Mouse (Mus musculus) midbrain, embryonic 12.5 days (tissue): ENCODE measurements at regions not wholly inside any gene's neighbourhood (a gene's known extent, or its start where the extent isn't known, plus 50 kb on each side); places are given as distances from the start of the nearest gene placed in this dataset.

Experiments
- ATAC-seq: fragments of 200-750 bp; cut with Nextera tagmentation; 2 replicates; pipeline ENCODE4 v1.8.0; 2017; ENCODE audit warnings: low read depth, moderate TSS enrichment, moderate library complexity; ENCODE audit not compliant: low FRiP score
- H3K27ac ChIP-seq: fragments of 300-500 bp; sonication (generic); replicated peaks from 2 replicates; pipeline ENCODE4 v1.5.1; 2016; ENCODE audit warnings: mild to moderate bottlenecking
- H3K27me3 ChIP-seq: fragments of 300-500 bp; sonication (generic); 2 replicates; pipeline ENCODE4 v1.6.1; 2016; ENCODE audit warnings: mild to moderate bottlenecking
- H3K36me3 ChIP-seq: fragments of 300-500 bp; sonication (generic); 2 replicates; pipeline ENCODE4 v1.6.1; 2016
- H3K4me1 ChIP-seq: fragments of 300-500 bp; sonication (generic); 2 replicates; pipeline ENCODE4 v1.6.1; 2016
- H3K4me2 ChIP-seq: fragments of 300-500 bp; sonication (generic); replicated peaks from 2 replicates; pipeline ENCODE4 v1.6.1; 2016; ENCODE audit warnings: mild to moderate bottlenecking, moderate library complexity
- H3K4me3 ChIP-seq: fragments of 300-500 bp; sonication (generic); 2 replicates; pipeline ENCODE4 v1.5.1; 2016; ENCODE audit warnings: mild to moderate bottlenecking
- H3K9ac ChIP-seq: fragments of 300-500 bp; sonication (generic); replicated peaks from 2 replicates; pipeline ENCODE4 v1.6.1; 2016; ENCODE audit warnings: mild to moderate bottlenecking, moderate library complexity
- H3K9me3 ChIP-seq: fragments of 300-500 bp; sonication (generic); 2 replicates; pipeline ENCODE4 v1.6.1; 2016; ENCODE audit warnings: mild to moderate bottlenecking
- WGBS: fragments of 180-500 bp; shearing (Covaris S2); methylation state at CpG from one replicate; pipeline ENCODE4 v1.1.7; 2016; 5-methylcytosine and 5-hydroxymethylcytosine counted together

DNA sequence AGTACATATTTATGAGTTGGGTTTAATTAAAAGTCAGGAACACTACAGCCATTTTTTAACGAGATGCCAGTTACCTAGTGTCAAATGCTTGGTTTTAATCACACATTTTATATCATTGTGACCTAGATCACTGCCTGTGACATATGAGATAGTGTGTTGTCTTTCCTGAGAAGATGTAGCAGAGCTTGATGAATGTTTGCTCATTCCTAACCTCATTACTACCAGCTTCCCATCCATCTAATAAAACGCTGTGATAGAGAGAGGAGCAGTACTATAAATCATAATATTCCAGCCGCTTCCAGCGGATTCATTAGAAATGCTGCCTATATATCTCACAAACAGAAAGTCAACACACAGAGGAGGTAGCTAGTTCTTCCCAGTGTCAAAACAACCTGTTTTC, 163.6 kb downstream of the Aldoart1 start:
- Histone ChIP-seq H3K36me3 (no peaks in the 10 kb centered on the region), H3K4me3 (no peak overlapping the region), H3K9ac (no peak overlapping the region), H3K27me3 (no peaks in the 10 kb centered on the region), H3K4me2 (no peak overlapping the region), H3K4me1 (no peaks in the 10 kb centered on the region), H3K27ac (no peak overlapping the region), H3K9me3 (no peaks in the 10 kb centered on the region)
- no peak for ATAC-seq
- 81% methylated on average over 4 of the region's 4 CpGs for WGBS

DNA sequence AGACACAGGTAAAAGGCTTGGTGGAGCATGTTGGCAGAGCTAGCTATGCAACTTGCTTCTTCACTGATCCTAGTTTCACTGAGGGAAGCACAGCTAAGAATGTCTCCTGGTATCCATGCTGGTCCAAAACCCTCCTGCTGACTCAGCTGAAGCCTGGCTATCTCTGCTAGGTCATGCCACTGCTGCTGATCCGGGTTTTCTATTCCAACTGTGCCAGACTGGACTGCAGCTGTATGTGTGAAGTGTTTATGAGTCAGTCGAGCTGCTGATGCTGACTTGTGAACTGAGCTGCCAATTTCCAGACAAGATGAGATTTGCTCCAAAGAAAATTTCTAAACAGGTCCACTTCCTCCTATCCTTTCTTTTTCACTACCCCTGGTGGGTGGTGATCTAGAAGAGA, 178.4 kb downstream of the Aldoart1 start:
- Histone ChIP-seq H3K27ac (no peak overlapping the region), H3K9ac (no peak overlapping the region), H3K4me2 (no peak overlapping the region), H3K4me1 (no peaks in the 10 kb centered on the region), H3K27me3 (no peaks in the 10 kb centered on the region), H3K9me3 (no peaks in the 10 kb centered on the region), H3K36me3 (no peaks in the 10 kb centered on the region), H3K4me3 (no peak overlapping the region)
- WGBS: 75% methylated on average over 2 of the region's 2 CpGs
- no peak for ATAC-seq

- ATAC-seq: no peak
- H3K9ac ChIP-seq: no peak overlapping the region
- H3K4me1 ChIP-seq: no peaks in the 10 kb centered on the region
- no peaks in the 10 kb centered on the region for H3K9me3 ChIP-seq
- H3K36me3 ChIP-seq: no peaks in the 10 kb centered on the region
- H3K27ac ChIP-seq: no peak overlapping the region
- no peaks in the 10 kb centered on the region for H3K27me3 ChIP-seq
- 86% methylated on average over 5 of the region's 5 CpGs for WGBS
- no peak overlapping the region for H3K4me3 ChIP-seq
- H3K4me2 ChIP-seq: no peak overlapping the region
Observed at GRCm38 (mm10) chr4:72671652-72672411, 180.6 kb downstream of the Aldoart1 start.

DNA sequence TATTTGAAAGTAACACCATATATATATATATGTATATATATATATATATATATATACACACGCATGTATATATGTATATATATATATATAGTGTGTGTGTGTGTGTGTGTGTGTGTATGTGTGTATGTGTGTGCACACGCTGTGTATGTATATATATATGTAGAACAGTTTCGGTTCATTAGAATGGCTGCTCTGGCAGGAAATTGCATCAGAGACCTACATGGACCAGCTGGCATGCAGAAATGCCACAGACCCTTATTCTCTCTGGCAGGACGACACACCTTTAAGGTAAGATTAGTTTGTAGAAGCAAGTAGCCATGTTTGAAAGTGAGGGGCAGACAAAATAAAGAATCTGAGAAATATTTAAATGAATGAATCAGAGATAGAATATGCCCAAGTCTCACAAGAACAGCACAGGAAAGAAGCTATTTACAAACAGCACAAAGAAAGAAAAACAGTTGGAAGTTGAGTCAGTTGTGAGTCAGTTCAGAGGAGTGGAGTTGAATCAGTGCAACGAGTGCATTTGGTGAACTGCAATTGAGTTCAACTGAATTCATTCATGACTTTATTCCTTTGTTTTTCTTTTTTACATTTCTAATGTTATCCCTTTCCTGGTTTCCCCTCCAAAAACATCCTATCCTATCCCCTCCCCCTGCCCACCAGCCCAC, 182.5 kb downstream of the Aldoart1 start:
- no peaks in the 10 kb centered on the region for H3K27me3 ChIP-seq
- no peak overlapping the region for H3K9ac ChIP-seq
- no peak for ATAC-seq
- no peaks in the 10 kb centered on the region for H3K36me3 ChIP-seq
- H3K27ac ChIP-seq: no peak overlapping the region
- H3K4me2 ChIP-seq: no peak overlapping the region
- WGBS: 86% methylated on average over 5 of the region's 5 CpGs
- no peak overlapping the region for H3K4me3 ChIP-seq
- H3K4me1 ChIP-seq: no peaks in the 10 kb centered on the region
- no peaks in the 10 kb centered on the region for H3K9me3 ChIP-seq

- Histone ChIP-seq H3K36me3 (no peaks in the 10 kb centered on the region), H3K9me3 (no peaks in the 10 kb centered on the region), H3K4me1 (no peaks in the 10 kb centered on the region), H3K27me3 (no peaks in the 10 kb centered on the region), H3K27ac (no peak overlapping the region), H3K9ac (no peak overlapping the region), H3K4me2 (no peak overlapping the region), H3K4me3 (no peak overlapping the region)
- no peak for ATAC-seq
Observed at GRCm38 (mm10) chr4:72664379-72664778, 188.1 kb downstream of the Aldoart1 start.

DNA sequence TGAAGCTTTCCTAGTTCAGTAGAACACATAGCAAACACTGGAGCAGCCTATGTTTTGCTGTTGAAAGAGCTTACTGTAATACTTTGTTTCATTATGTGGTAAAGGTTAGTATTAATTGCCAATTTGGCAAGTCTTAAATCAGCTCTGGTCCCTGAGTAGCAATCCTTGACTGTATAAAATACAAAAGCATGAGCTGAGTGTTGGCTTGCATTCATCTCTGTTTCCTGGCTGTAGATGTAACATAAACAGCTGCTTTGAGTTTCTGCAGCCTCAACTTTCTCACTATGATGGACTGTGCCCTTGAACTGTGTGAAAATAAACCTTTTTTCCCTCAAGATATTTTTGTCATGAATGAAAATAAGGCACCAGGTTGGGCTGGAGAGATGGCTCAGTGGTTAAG, 190.0 kb downstream of the Aldoart1 start:
- H3K27ac ChIP-seq: no peak overlapping the region
- no peaks in the 10 kb centered on the region for H3K36me3 ChIP-seq
- H3K4me2 ChIP-seq: no peak overlapping the region
- no peaks in the 10 kb centered on the region for H3K9me3 ChIP-seq
- H3K9ac ChIP-seq: no peak overlapping the region
- no peak overlapping the region for H3K4me3 ChIP-seq
- no peak for ATAC-seq
- no peaks in the 10 kb centered on the region for H3K4me1 ChIP-seq
- H3K27me3 ChIP-seq: no peaks in the 10 kb centered on the region

GRCm38 (mm10) chr4:72656206-72656605, 196.2 kb downstream of the Aldoart1 start:
- WGBS: 83% methylated on average over 1 of the region's 1 CpGs
- H3K9ac ChIP-seq: no peak overlapping the region
- no peaks in the 10 kb centered on the region for H3K36me3 ChIP-seq
- H3K4me1 ChIP-seq: no peaks in the 10 kb centered on the region
- no peak overlapping the region for H3K4me3 ChIP-seq
- no peak overlapping the region for H3K4me2 ChIP-seq
- no peak for ATAC-seq
- no peaks in the 10 kb centered on the region for H3K27me3 ChIP-seq
- no peak overlapping the region for H3K27ac ChIP-seq
- H3K9me3 ChIP-seq: no peaks in the 10 kb centered on the region

DNA sequence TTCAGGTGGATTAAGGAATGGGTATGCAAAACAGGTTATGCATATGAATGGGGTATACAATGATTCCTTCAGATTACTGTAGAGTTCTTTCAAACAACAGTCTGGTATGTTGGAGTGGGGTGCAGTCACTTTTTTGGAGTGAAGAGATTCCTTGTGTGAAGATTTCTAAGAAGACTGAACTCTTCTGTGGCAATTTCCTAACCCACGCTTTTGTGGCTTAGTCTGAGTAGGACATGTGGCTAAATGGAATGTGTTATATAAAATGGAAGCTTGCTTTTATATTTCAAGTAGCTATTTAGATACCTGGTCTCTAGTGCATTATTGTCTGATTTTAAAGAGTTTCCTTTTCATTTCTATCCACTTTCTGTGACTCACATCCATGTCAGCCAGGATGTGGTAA, 205.3 kb downstream of the Aldoart1 start:
- H3K4me3 ChIP-seq: no peak overlapping the region
- no peaks in the 10 kb centered on the region for H3K27me3 ChIP-seq
- WGBS: 61% methylated on average over 1 of the region's 1 CpGs
- no peak overlapping the region for H3K9ac ChIP-seq
- ATAC-seq: no peak
- no peak overlapping the region for H3K4me2 ChIP-seq
- H3K36me3 ChIP-seq: no peaks in the 10 kb centered on the region
- H3K4me1 ChIP-seq: no peaks in the 10 kb centered on the region
- no peaks in the 10 kb centered on the region for H3K9me3 ChIP-seq
- no peak overlapping the region for H3K27ac ChIP-seq

DNA sequence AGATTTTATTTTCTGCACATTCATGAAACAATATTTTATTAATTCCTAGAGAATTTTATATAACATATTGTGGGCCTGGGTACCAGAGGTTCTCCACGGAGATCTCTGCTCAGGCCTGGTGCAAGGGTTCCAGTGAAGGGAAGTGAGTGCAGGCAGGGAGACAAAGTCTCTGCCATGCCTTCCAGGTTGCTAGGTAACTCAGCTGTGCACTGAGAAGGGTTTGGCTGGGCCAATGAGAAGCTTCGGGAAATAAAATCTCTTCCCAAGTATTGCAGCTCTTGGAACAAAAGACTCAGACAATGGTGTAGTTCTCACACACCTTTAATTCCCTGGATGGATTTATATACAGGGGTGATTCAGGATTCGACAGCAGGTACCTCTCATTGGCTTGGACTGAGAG, 223.0 kb downstream of the Aldoart1 start:
- peak; percentile 56; the same call in 1 of the 2 replicates for ATAC-seq
- H3K4me1 ChIP-seq: no peaks in the 10 kb centered on the region
- no peaks in the 10 kb centered on the region for H3K27me3 ChIP-seq
- H3K9ac ChIP-seq: no peak overlapping the region
- H3K4me3 ChIP-seq: no peak overlapping the region
- no peak overlapping the region for H3K27ac ChIP-seq
- H3K9me3 ChIP-seq: no peaks in the 10 kb centered on the region
- 28% methylated on average over 3 of the region's 3 CpGs for WGBS
- H3K4me2 ChIP-seq: no peak overlapping the region
- no peaks in the 10 kb centered on the region for H3K36me3 ChIP-seq

DNA sequence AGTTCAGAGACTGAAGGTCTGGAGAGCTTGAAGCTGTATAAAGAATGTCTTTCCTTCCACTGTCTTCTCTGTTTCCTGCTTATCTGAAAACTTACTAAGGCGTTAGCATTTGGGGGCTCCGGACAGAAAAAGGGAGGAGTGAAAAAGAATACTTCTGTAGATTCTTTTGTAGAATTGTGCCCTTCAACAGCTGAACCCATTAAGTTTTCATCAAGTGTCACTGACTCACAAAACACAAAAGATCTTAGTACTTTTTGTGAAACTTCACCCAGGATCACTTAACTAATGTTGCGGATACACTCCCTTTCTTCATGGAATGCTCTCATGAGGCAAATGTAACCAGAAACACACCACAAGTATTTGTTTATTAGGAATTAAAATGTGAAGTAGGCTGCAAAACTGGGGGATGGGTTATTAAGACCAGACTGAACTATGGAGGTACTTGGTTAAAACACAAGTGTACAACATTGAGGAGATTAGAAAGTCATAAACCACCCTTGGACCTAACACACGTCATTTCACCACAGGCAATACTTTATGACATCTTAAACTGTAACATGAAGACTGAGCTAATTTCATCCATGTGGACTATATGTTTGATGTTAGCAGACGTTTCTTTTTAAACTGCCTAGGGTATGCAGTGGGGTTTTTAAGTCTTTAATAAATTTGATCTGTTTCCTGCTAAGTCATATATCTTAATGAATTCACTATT, 225.1 kb downstream of the Aldoart1 start:
- H3K27ac ChIP-seq: no peak overlapping the region
- ATAC-seq: no peak
- H3K4me2 ChIP-seq: no peak overlapping the region
- H3K9me3 ChIP-seq: no peaks in the 10 kb centered on the region
- no peaks in the 10 kb centered on the region for H3K36me3 ChIP-seq
- H3K4me3 ChIP-seq: no peak overlapping the region
- no peaks in the 10 kb centered on the region for H3K27me3 ChIP-seq
- H3K9ac ChIP-seq: no peak overlapping the region
- WGBS: 58% methylated on average over 5 of the region's 5 CpGs
- no peaks in the 10 kb centered on the region for H3K4me1 ChIP-seq

DNA sequence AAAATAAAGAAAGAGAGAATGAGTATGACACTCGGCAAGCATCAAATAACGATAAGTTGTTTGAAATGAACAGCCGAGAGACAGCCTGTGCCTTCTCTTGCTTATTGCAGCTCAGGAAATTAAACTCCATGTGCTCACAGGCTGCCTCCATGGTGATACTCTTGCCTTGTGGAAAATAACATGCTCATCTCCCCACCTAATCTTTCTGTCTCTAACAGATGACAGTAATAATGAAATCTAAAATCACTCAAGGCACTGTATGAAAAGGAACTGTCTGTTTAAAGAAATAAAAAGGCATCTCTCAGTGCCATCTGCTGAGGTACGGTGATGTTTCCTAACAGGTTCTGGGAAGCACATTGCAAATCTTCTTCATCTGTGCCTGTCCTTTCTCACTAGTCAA, 247.3 kb downstream of the Aldoart1 start:
- H3K36me3 ChIP-seq: no peaks in the 10 kb centered on the region
- H3K27me3 ChIP-seq: no peaks in the 10 kb centered on the region
- no peaks in the 10 kb centered on the region for H3K4me1 ChIP-seq
- H3K27ac ChIP-seq: no peak overlapping the region
- H3K4me2 ChIP-seq: no peak overlapping the region
- no peaks in the 10 kb centered on the region for H3K9me3 ChIP-seq
- WGBS: 88% methylated on average over 4 of the region's 4 CpGs
- H3K9ac ChIP-seq: no peak overlapping the region
- H3K4me3 ChIP-seq: no peak overlapping the region
- ATAC-seq: no peak

- Histone ChIP-seq H3K9ac (no peak overlapping the region), H3K4me1 (no peaks in the 10 kb centered on the region), H3K27me3 (no peaks in the 10 kb centered on the region), H3K36me3 (no peaks in the 10 kb centered on the region), H3K4me3 (no peak overlapping the region), H3K9me3 (no peaks in the 10 kb centered on the region), H3K4me2 (no peak overlapping the region), H3K27ac (no peak overlapping the region)
- WGBS: 40% methylated on average over 2 of the region's 2 CpGs
- no peak for ATAC-seq
Observed at GRCm38 (mm10) chr4:72595494-72595893, 256.9 kb downstream of the Aldoart1 start.
